Mouse (Mus musculus): Measurements from ENCODE around the gene Hist1h2ad.
"Not testable (repeated sequence)": the region's sequence is repeated elsewhere in the genome, so short reads cannot be mapped to it uniquely, and the experiment has no call there.

The Hist1h2ad gene

DNA sequence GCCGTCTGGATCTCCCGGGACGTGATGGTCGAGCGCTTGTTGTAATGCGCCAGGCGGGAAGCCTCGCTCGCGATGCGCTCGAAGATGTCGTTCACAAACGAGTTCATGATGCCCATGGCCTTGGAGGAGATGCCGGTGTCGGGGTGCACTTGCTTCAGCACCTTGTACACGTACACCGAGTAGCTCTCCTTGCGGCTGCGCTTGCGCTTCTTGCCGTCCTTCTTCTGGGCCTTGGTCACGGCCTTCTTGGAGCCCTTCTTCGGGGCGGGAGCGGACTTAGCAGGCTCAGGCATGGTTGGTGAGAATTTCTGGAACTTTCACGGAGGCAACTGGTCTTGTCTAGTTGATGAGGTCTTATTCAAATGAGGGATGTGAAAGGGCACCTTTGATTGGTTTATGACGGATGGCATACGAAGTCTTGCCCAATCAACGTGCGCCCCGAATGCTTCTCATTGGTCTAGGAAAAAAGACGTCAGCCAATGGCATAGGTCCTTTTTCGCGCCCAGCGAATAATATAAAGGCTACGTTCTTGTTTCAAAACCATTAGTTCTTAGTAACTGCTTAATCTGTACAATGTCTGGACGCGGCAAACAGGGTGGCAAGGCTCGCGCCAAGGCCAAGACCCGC lies at the start of gene Hist1h2ad, which contains the start of gene Hist1h2bf:
TSS of gene Hist1h2ad (plus strand) at position 484 of the 627 bp plus-strand sequence.
TSS of gene Hist1h2bf (minus strand) at position 299 of the 627 bp plus-strand sequence.
- peak; percentile 97 for DNase-seq (ENCODE audit: low read depth, low spot score)

DNA sequence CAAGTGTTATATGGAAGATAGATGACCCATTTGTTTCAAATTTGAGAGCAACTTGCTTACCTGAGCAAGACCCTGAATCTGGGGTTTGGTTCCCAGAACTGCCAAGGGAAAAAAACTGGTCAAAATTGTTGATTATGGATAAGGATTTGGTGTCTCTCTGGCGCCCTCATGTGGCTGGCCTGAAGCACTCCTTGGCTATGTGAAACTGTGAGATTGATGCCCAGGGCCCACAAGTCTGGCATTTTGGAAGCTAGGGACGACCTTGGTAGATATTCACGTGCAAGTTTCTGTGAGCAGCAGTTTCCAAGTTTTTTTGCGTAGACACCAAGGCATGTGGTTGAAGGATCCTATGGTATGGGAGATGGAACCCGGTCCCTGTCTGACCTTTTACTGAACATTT lies 49.5 kb upstream of the Hist1h2ad start:
- DNase-seq (ENCODE audit: low read depth, low spot score) = peak; percentile 93

DNA sequence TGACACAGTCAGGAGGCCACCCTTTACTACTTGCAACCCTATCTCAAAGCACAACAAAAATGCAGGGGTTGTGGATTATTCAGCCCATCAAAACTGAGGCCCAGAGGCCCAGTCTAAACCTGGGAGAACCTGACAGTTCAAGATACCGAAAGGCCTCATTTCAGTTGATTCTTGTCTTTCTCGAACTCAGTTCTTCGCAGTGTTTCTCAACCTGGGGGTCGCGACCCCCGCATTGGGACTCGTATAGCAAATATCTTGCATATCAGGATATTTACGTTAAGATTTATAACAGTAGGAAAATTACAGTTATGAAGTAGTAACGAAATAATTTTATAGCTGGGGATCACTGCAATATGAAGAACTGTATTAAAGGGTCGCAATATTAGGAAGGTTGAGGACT lies 48.3 kb upstream of the Hist1h2ad start:
- no peak for DNase-seq (ENCODE audit: low read depth, low spot score)

DNA sequence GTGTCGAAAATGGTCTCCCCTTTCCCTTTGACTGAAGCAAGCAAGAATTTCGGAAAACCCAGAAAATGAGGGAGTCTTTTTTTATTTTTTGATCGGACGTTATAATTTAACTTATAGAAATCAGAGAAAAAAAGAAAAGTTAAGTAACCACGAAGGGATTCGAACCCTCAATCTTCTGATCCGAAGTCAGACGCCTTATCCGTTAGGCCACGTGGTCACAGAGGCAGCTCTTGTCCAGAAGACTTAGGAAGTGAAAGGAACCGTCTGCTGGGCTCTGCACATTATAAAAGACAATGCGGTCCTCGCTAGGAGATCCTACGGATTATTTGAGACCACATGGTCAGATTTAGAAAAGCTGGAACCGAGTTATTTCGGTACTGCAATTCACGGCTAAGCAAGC lies 47.9 kb upstream of the Hist1h2ad start:
- peak; percentile 93 for DNase-seq (ENCODE audit: low read depth, low spot score)

DNA sequence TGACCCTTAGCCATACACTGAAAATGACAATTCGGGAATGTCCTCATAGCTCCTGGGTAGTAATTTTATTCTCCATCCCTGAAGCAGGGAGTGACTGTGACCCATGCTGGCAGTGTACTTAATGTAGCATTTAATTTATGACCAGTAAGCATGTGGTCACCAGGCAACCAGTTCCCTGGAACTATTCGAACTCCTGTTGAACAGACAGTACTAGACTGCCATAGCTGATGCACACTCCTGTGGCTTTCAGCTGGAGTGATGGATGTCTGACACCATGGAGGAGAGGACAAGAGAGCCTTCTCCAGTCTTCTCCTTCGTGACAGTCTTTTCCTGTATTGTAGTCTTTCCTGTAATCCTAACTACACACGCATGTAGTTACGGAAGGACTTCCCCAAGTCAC lies 45.2 kb upstream of the Hist1h2ad start:
- DNase-seq (ENCODE audit: low read depth, low spot score) = no peak

DNA sequence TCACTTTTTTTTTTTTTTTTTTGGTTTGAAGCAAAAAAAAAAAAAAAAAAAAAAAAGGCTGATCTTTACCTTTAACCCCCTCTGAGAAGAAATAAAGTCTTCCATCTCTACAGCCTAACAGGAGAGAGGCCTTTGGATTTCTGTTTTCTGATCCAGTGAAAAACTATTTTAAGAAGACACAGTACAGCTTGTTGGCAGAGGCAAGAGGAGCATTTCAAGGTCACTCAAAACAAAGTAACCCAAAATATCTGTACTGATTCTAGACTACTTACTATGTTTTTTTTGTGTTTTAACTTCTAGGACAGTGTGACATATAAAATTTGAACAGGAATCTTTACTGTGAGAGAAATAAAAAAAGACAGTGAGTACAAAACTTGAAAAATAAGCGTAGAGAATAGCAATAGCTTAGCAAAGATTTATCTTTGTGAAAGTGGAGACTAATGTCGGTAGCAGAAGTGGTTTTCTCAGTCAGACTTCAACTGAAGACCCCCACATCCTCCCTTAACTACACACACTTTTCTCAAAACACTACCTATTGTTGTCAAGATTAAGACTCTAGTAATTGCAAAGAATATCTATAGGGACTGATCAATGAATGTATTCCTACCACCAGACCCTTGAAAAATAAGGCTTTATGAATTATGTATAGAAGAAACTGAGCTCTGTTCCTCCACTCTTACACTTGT lies 44.6 kb upstream of the Hist1h2ad start:
- no peak for DNase-seq (ENCODE audit: low read depth, low spot score)

GRCm38 (mm10) chr13:23530181-23530900 lies 43.8 kb upstream of the Hist1h2ad start:
- peak; percentile 75 for DNase-seq (ENCODE audit: low read depth, low spot score)

DNA sequence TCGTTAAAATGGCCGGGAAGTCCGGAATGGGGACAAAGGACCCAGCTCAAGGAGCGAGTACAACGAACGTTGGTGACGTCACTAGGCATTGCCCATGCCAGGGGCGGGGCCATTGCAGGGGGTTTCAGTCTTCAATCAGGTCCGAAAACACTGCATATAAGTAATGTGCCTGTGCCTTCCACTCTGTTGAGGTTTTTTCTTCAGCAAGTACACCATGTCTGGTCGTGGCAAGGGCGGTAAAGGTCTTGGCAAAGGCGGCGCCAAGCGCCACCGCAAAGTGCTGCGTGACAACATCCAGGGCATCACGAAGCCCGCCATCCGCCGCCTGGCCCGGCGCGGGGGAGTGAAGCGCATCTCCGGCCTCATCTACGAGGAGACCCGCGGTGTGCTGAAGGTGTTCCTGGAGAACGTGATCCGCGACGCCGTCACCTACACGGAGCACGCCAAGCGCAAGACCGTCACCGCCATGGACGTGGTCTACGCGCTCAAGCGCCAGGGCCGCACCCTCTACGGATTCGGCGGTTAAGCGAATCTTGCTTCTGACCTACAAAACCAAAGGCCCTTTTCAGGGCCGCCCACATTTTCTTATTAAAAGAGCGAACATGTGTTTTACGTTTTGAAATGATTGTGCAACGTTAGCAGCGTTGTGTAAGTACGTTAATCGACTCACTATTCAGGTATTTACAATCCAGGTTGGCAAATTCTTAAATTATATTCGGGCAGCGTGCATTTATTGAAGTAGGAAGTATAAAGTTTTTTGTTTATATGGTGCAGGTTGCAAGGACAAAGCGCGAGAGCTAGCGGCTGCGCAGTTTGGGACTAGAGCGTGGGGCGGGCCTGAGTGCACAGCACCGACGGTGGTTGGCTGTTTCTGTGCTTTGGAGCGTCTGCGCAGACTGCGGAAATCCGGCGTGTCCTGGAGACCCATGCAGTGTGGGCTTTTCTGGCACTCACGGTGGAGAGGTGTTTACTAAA lies 43.0 kb upstream of the Hist1h2ad start, which contains the start of gene Hist1h4h:
TSS of gene Hist1h4h (plus strand) at position 150 of the 975 bp plus-strand sequence.
- peak; percentile 95 for DNase-seq (ENCODE audit: low read depth, low spot score)

GRCm38 (mm10) chr13:23532262-23533075 lies 41.7 kb upstream of the Hist1h2ad start:
- DNase-seq (ENCODE audit: low read depth, low spot score) = peak; percentile 54

- DNase-seq (ENCODE audit: low read depth, low spot score) = peak; percentile 97
Observed at GRCm38 (mm10) chr13:23533560-23534367, 40.4 kb upstream of the Hist1h2ad start, which contains the start of gene Hist1h2af. Gene Hist1h2af (plus strand): TSS chr13:23533906.

DNA sequence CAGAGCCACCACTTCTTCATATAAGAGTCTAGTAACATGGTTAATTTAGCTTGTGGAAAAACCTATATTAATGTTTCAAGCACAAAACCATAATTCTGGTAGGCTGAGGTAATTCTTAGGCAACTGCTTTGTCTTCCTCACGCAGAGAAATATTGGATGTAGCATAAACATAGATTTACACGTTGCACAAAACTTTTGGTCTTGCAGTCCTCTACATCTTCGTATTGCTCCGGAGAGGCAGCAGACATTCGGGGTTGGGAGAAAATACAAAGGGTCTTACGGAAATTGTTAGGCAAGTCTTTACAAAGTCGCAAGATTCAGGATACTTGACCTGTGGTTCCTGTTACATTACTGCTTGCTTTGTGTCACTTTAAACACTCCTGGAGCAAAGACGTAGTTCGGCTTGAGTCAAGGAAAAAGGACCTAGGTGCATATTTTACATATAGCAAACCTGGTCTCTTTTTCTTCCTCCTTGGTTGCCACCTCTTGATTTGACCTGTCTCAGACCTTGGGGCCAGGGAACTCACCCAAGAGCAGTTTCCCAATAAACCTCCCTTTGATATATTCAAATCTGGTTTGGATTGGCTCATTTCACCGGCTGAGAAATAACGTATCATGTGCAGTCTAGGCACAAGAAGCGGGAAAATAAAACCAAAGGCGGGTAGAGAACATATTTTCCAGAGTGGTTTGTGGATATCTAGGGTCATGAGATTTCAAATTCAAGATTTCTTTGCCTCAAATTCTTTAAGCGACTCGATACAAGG lies 39.6 kb upstream of the Hist1h2ad start:
- DNase-seq (ENCODE audit: low read depth, low spot score) = peak; percentile 82

GRCm38 (mm10) chr13:23535137-23536075 lies 38.8 kb upstream of the Hist1h2ad start, which contains the start of gene Hist1h3g:
Gene Hist1h3g (plus strand): TSS chr13:23535422.
- DNase-seq (ENCODE audit: low read depth, low spot score) = peak; percentile 98

GRCm38 (mm10) chr13:23536076-23536822 lies 37.9 kb upstream of the Hist1h2ad start:
- DNase-seq (ENCODE audit: low read depth, low spot score) = peak; percentile 63

DNA sequence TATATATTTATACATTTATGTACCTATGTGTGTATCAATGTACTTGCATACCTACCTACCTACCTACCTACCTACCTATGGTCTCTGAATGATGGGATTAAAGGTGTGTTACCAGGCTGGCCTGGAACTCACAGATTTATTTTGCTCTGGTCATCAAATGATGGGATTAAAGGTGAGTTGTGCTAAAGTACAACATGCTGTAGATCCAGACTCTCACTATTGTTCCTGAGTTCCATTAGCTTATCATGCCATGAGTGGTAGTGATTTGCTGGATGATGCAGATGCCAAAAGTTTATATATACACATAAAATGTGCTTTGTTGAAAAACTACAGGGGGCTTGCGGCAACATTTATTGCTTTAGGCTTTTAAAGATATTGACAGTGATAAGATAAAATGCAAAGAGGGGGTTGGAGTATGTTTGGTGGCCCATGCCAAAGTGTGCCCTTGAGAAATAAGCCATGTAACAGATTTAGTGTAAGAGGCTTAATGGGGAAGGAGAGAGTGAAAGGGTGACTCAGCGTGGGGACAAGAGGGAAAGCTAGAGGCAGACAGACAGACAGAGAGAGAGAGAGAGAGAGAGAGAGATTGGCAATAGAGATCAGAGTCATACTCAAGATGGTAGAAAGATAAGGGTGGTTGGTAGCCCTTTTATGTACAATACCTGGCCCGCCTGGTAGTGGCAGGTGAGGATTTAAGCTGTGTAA lies 37.0 kb upstream of the Hist1h2ad start:
- DNase-seq (ENCODE audit: low read depth, low spot score) = no peak

GRCm38 (mm10) chr13:23538249-23538648 lies 35.9 kb upstream of the Hist1h2ad start:
- DNase-seq (ENCODE audit: low read depth, low spot score) = no peak

DNA sequence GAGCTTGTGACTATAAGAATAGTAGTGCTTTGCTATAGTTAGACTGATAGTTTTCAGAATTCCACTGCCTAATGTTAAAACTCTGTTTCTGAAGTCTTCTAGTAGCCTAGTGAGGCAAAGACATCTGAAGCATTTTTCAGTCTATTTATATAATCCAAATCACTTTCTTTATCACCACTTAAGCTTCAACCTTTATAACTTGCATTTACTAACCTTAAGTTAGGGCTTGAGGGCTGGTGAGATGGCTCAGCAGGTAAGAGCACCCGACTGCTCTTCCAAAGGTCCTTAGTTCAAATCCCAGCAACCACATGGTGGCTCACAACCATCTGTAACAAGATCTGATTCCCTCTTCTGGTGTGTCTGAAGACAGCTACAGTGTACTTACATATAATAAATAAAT lies 34.4 kb upstream of the Hist1h2ad start:
- not testable (repeated sequence) for DNase-seq (ENCODE audit: low read depth, low spot score)
